Mouse (Mus musculus): Measurements from ENCODE around the gene Tekt3. TPM values are rescaled to one million over a fixed set of nuclear protein-coding genes. Genes with fewer than 3 reads are reported as not detected.

Gene Tekt3
- total RNA-seq, 2 experiments from 2014 or later, result not detected

DNA sequence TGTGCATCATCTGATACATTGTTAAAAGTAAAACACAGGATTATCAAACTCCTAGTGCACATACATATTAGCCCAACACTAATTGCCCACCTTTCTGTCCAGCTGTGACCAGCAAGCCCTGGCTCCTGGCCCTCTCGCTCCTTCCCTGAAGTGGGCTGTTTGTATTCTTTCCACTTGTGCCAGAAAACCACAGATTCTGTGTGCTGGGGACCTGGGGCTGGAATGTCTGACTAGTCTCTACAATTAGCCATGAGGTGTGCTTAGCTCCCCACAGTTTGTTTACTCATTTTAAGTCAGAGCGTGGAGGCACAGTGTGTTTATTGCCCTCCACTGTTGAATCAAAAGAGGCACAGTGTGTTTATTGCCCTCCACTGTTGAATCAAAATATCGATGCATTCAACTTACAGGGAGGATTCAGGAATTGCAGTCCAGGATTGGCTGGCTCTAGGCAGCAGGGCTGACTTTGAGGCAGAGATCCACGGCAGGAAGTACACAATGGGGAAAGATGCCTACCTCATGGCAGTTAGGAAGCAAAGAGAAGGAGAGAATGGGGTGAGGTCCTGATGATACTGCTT lies 61.4 kb downstream of the Tekt3 start:
- no peak for DNase-seq (ENCODE audit: low spot score in 2 of 2)

DNA sequence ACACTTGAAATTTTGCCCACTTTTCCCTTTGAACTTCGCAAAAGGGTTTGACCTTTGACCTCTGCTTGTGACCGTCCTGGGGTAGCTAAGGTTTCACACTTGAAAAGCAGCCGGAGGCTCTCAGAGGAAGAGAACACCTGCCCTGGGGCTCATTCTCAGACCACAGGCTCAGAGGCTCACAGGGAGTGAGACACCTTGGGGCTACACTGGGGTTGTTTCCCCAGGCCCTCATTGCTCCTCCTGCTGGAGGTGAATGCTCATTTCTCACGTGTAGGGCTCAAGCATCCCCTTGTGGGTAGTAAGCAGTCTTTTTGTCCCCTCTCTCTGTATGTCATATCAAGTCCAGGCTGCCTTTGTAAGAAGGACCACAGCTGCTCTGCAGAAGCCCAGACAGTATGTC lies 62.9 kb downstream of the Tekt3 start:
- DNase-seq (ENCODE audit: low spot score in 2 of 2), result no peak

DNA sequence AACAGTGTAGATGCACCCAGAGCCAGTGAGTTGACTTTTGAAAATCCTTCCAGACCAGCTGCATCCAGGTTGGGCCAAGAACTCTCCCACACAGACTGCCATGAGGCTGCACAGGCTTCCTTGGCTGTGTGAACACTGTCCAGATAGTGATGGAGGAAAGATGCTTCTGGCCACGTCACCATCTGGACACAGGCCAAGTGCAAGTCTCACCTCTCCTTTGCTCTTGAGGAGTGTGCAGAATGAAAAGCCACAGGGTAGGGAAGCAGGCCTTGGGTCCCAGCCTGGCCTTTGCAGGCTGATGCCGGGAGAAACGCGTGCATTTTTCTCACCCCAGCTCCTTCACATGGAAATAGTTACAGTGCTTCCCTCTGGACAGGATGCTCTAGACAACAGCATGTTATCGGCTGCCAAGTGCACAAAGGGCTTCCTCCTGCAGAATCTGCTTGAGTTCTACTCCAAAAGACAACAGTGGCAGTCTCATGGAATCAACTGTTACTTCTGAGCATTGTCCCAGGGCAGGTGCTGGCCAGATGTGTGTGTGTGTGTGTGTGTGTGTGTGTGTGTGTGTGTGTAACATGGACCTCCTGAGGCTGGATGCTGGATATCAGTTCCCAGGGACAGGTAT lies 64.5 kb downstream of the Tekt3 start:
- no peak for DNase-seq (ENCODE audit: low spot score in 2 of 2)

DNA sequence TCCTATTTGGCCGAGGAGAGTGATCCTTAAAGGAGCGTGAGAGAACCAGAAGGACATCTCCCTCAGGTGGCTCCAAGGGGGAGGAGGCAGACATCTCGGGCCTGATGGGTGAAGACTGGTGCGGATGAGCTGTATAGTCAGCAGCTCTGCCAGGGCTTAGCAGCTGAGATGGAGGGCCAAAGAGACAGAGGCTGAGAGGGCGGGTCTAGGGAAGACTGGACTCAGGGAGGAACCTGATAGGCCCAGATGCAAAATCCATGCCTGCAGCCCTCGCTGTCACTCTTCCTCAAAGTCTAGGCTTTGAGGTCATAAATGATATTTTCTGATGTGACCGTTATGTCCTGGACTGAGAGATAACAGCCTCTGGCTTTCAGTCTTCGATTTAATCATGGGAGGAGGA lies 65.5 kb downstream of the Tekt3 start:
- no peak for DNase-seq (ENCODE audit: low spot score in 2 of 2)

DNA sequence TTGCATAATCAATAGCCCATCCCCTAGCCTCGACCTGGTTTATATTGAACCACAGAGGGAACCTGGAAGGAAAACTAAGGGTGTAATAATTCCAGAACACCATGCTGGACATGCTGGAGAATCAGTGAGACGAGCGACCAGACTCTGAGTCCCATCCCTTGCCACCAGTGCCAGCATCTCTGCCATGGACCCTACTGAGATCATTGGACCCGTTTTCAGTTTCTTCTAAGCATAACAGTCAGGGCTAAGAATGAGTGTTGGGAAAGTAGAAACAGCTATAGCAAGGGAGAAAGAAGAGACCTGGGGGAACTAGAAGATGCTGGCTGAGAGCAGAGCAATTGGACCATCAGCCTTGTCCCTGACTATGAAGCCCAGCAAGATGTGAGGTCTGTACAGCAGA lies 66.1 kb downstream of the Tekt3 start:
- DNase-seq (ENCODE audit: low spot score in 2 of 2), result no peak

DNA sequence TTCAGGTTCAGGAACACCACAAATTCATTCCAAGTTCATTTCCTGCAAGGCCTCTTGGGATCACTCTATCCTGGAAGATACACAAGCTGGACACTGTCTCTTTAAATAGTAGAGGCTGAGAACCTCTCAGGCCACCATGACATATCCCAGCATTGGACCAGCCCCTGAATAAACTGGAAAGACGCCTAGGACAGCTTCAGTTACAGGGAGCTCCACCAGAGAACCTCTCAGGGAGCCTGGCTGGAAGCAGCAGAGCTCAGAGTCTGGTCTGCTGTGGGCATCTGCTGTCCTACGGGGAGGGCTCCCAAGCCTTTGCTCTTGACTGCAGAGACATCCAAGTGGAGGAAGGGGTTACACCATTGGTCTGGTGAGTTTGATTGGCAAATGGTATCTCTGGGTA lies 67.3 kb downstream of the Tekt3 start, which contains the start of gene Pmp22:
Gene Pmp22, plus strand, starts transcription at position 199 of the 400 bp plus-strand sequence.
- DNase-seq (ENCODE audit: low spot score in 2 of 2), result no peak

DNA sequence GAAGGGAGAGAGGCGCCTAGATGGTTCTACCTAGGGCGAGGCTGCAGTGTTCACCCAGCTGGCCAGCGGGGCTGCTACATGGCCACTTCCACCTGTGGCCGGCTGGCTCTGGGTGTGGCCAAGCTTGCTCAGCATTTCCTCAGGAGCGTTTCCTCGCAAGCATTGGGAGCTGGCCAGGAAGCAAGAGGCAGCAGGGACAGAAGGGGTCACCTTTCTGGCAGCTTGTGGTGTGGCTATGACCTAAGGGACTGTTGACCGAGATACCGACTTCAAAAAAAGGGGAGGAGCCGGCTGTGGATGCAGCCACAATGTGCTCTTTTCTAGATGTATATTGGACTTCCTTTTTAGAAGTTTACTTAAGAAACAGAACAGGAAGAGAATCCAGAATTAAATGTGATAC lies 67.9 kb downstream of the Tekt3 start:
- no peak for DNase-seq (ENCODE audit: low spot score in 2 of 2)

DNA sequence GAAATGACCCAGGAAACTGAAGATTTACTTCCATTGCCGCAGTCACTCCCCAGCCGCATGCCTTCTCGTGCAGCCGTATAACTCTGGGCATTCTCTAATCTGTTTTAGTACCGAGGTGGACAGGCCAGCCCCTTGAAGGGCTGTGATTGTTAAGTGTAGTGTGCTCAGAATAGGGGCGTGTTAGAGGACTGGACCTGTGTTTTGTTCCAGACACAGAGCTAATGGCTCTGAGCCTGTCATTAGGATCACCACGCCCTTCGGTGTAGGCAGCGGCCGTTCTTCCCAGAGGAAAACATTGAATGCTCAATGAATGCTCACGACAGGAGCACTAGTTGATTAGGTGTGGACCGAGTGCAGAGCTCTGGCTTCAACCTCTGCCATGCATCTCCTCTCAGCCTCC lies 68.4 kb downstream of the Tekt3 start:
- no peak for DNase-seq (ENCODE audit: low spot score in 2 of 2)

DNA sequence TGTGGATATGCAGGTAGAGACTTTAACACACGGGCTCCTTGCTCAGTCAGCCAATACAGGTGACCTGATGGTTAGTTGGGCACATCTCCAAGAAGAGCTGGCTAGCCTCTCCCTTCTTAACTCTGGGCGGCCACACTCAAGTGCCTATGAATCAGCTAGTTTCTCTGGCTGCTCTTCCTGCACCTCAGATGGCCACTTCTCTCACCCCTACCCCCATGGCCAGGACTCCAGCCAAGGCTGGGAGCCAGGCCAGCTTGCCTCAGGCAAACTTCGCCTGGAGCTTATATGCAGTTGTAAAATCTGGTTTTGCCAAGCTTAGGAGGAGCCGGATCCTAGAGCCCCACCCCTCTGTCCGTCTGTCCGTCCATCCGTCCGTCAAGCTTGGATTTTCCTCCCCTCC lies 69.0 kb downstream of the Tekt3 start:
- DNase-seq (ENCODE audit: low spot score in 2 of 2), result no peak

DNA sequence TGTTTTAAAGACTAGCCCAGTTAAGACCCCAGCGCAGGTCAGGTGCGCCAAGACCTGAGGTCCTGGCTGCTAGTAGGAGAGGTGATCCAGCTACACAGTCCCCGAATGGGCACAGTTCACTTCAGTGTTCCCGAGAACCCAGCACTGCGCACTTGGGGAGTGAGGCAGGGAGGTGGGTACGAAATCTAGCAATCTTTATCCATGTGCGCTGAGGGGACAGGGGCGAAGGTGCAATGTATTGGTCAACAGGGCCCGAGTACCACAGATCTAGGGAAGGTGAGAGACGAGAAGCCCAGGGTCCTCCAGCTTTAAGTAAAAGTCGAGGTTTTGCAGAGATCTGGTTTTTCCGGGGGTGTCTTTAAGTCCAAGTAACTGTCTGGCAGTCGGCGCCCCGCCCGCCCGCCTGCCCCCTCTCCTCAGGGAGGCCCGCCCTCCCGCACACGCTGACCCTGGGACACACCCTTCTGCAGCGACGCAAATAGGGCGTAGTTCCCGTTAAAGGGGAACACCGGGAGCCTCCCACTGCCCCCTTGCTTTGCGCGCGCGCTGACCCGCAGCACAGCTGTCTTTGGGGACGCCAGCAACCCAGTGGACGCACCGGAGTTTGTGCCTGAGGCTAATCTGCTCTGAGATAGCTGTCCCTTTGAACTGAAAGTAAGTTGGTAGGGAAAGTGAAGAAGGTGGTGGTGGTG lies 69.7 kb downstream of the Tekt3 start:
- no peak for DNase-seq (ENCODE audit: low spot score in 2 of 2)

DNA sequence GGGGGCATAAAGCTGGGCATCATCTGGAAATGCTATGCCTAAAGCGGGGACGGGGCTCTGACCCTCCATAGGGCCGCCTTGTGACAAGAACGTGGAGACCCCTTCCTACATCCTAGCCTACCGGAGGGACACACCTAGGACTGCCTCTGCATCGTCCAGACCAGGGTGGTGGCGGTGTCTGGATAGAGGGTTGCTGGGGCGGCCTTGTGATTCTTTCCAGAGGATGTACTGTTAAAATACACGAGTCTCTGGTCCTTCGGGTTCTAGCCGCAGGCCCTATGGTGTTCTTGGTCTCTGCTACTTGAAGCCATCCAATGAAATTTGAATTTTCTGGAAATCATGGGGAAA lies 70.2 kb downstream of the Tekt3 start:
- DNase-seq (ENCODE audit: low spot score in 2 of 2), result no peak

DNA sequence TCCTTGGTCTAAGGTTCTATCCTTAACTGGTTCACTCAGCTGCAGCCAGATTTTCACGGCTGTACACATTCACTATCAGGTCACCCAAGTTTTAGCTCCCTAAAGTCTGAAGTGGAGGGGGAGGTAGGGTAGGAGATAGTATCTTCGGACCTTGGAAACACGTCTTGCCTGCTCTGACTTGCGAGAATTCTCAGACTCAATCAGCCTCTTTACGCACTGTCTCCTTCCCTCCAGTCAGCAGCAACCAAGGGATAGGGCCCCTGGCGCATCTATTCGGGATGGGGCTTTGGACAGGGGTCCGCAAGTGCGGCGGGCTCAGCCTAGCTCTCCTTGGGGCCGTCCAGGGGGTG lies 70.7 kb downstream of the Tekt3 start:
- no peak for DNase-seq (ENCODE audit: low spot score in 2 of 2)

DNA sequence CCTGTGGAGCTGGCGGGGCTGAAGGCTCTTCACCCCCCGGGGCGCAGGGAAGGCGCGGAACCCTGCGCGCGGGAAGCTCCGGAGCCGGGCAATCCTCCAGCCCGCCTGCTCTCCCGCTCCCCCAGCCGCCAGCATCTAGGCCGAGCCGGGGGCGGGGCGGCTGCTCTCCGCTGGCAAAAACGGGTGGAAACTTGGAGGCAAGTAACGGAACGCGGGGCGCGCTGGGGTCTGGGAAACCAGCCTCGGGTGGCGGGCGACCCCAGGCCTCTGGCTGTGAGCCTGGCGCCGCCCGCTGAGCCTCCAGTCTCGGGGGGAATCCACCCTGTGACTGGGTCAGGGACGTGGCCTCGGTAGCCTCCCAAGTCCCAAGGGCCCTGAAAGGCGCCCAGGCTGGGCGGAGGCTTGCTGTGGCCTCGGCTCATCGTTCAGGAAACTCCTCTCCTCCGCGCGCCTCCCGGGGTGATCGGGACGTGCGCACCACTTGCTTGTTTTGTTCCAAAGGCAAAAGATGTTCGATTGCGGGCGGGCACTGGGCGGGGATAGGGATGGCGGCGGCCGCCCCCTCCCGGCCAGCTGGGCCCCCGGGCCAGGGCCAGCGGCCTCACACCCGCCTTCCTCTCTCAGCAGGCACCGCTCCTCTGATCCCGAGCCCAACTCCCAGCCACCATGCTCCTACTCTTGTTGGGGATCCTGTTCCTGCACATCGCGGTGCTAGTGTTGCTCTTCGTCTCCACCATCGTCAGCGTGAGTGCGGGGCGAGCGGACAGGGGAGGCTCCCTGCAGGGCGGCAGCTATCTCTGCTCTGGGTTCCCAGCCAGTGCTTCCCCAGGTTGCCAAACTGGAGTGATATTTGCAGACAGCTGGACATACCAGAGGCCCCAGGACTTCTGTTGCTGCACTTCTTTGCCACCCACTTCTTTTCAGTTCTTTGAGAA lies 71.3 kb downstream of the Tekt3 start:
- peak; percentile 68 to 72 for DNase-seq (ENCODE audit: low spot score in 2 of 2)

DNA sequence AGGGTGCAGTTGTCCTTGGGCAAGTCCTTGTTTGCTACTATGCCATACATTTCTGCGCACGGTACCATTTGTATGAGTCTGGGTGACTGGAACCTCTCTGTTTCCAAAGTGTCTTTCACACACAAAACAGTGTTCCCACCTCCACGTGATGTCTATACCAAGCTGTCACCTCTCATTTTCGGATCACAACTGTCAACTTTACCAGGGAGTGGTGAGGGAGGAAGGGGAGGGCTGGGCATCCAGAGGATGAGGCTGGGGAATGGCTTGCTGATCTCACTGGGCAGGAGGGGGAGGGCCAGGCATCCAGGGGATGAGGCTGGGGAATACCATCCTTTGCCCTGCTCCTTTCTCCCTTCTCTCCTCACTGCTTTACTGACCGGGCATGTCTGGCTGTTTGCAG lies 72.6 kb downstream of the Tekt3 start:
- no peak for DNase-seq (ENCODE audit: low spot score in 2 of 2)

DNA sequence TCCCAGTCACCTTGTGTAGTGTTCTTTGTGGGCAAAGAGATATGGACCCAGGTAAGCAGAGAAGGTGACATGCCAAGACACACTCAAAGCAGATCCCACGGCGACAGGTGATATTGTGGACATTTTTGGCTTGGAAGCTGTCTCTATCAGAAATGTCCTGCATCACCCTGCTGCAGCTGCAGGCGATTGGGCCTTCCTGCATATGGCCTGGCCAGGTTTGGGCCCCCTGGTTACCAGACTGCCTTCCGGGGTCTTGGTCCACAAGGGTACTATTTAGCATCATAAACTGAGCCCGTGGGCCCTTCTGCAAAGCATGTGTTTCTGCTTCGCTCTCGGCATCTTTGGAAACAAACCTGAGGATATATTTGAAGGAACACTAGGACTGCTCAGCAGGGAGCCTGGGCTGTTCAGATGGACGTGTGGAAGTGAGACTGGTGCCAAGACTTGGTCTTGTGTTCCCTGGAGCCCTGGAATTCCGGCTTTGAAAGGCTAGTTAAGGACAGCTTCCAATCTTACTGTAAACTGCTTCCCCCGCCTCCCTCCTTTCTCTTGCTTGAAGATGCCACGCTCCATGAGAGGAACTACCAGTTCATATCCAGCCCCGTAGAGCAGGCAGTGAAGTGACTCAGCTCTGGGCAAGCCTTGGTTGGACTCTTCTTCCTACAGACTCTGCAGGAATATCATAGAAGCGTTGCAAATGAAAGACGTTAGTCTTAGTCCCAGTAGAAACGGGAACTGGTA lies 73.5 kb downstream of the Tekt3 start:
- DNase-seq (ENCODE audit: low spot score in 2 of 2), result no peak

DNA sequence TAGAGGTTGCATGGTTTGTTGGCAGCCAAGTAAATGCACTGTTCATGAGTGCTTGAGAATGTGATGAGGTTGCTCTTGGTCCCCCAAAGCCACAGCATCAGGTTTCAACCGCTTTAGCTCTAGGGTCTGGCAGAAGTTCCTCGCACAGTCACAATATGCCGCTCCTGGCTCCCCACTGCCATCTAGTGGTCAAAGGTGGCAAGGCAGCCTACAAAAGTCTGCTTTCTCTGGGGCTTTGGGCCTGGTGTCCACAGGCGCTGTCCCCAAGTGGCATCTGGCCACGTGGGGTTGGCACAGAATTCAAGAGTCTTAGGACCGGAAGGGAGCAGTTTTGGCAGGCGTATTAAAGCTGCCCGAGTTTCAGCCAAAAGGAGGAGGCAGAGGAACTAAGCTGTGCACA lies 74.2 kb downstream of the Tekt3 start:
- DNase-seq (ENCODE audit: low spot score in 2 of 2), result peak; percentile 94 to 98

DNA sequence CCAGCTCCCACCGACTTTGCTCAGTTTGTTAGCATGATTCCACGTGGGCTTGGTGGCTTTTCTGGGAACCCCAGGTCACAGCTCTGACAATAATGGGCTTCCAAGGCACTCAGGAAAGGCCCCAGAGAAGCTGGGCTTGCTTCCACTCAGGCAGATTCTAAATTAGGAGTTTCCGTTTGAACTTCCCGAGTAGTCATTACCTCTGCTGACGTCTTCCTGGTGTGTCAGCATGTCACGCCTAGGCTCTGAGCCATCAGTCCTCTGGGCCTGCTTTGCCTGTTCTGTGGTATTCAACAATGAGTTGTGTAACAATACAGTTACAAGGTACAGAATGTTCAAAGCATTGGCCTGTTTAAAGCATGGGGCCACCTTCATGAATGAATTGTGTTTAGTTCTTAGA lies 74.8 kb downstream of the Tekt3 start:
- no peak for DNase-seq (ENCODE audit: low spot score in 2 of 2)

DNA sequence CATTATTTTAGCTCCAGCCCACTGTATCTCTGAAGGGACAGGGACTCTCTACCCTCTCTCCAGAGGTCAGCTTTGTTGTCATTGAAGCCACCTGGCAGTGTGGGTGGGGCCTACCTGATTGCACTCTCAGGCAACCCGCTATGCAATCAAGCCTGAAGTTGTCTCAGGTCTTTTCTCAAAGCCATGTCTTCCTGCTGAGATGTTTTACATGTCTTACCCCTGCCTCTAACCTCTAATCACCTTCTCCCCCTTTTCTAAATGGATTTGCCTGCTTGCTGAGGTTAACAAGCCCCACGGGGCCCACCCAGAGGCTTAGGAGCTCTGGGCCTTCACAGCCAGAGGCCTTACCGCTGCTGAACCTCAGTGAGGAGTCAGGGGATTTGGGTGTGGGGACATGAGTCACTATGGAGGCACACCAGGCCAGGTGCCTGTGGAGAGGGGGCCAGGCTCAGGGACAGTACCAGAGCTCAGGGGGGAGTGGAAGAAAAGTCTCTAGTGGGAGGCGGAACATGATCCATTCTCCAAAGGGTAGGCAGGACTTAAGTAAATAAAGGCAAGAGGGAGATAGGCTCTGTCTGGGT lies 75.5 kb downstream of the Tekt3 start:
- DNase-seq (ENCODE audit: low spot score in 2 of 2), result no peak

DNA sequence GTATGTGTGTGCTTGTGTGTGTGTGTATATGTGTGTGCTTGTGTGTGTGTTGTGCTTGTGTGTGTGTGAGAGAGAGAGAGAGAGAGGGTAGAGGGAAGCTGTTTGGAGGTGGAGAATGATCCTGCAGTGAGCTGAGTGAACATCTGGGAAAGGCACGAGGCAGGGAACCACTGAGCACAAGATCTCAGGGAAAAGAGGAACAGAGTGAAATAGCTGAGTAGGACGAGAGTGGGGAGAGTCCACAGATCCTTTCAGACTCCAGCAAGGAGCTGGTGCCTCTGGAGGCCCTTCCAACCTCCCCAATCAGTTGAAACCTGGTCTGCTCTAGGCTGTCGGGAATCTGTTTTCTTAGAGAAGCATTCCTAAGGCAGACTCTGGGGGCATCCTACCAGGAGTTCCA lies 77.3 kb downstream of the Tekt3 start:
- DNase-seq (ENCODE audit: low spot score in 2 of 2), result no peak

DNA sequence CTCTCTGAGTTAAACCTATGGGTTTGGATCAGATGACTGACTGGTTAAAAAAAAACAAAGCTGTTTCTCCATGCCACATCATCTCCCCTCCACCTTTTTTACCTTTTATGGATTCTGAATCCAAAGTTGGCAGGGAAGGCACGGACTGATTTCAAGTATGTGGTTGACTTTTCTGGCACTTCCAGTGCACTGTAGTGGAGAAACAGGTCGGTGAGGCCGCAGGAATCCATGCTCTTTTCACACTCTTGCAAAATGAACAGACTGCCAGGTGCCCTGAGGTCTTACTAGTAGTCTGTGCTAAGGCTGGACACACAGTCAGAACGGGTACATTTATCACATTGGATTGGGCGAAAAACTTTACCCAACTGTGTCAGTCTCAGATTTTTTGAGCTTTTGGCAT lies 80.9 kb downstream of the Tekt3 start:
- no peak for DNase-seq (ENCODE audit: low spot score in 2 of 2)

DNA sequence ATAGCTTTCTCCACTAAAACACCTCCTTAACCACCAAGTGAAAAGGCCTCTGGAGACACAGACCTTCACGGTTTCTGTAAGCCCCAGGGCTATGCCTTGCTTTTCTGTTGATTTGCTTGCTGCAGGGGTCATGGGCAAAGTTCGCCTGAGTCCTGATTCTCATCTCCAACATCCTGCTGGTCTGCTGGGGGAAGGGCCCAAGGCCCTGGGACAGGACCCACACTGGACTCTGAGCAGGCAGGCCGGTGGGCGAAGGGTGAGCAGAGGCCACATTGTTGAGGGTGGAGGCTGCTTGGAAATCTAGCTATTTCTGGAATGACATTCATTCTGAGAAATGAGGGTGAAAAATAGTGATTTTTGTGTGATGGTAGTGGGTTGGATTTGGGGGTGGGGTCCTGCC lies 81.4 kb downstream of the Tekt3 start:
- DNase-seq (ENCODE audit: low spot score in 2 of 2), result no peak

Data from left cerebral cortex, adult 18-20 months (tissue).